Mouse (Mus musculus): Measurements from ENCODE around the gene Hsd17b12.

DNA sequence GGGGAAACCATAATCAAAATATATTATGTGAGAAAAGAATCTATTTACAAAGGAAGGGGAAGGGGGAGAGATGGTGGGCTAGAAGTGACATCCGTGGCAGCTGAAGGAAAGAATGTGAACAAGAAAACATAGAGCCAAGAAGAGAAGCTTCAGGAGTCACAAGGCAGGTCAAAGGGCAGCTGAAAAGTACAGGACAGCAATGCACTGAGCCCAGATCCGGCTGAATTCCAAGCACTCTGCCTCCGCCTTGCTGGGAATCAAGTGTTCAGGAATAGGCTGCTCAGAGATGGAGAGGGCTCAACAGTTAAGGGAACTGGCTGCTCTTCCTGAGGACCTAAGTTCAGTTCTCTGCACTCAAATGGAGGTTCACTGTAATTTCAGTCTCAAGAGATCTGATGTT is 16.5 kb downstream of the Hsd17b12 start:
- no peak for TF ChIP-seq CTCF (IDR thresholded peaks at IDR 0.05; ENCODE audit: extremely low read depth, insufficient read depth, insufficient read length, insufficient replicate concordance)
- no peak for TF ChIP-seq POLR2A (IDR thresholded peaks at IDR 0.05; ENCODE audit: low read depth, low read length)
